Mouse (Mus musculus): ENCODE results near the gene Efna5. TPM values are rescaled to one million over a fixed set of nuclear protein-coding genes. Genes with fewer than 3 reads are reported as not detected.

Gene Efna5
- polyA plus RNA-seq, 1 experiment: 32.7 TPM

- H3K27ac ChIP-seq (ENCODE audit: insufficient read depth, low read length): no peak overlapping the region
- H3K4me3 ChIP-seq (ENCODE audit: low read depth, low read length): no peak overlapping the region
- TF ChIP-seq POLR2A (IDR thresholded peaks at IDR 0.05; ENCODE audit: insufficient read depth, low read length): no peak
- no peak for TF ChIP-seq EP300 (IDR thresholded peaks at IDR 0.05; ENCODE audit: insufficient read depth, low read depth, low read length)
- TF ChIP-seq CTCF (IDR thresholded peaks at IDR 0.05; ENCODE audit: low read depth, low read length): no peak
- H3K27me3 ChIP-seq (ENCODE audit: control insufficient read depth, insufficient read depth, low read length, poor library complexity, severe bottlenecking): no peaks in the 10 kb centered on the region
- H3K9me3 ChIP-seq (replicated peaks; ENCODE audit: control insufficient read depth, insufficient read depth, low read length, poor library complexity, severe bottlenecking): no peaks in the 10 kb centered on the region
- no peak overlapping the region for H3K9ac ChIP-seq (ENCODE audit: low read depth, poor library complexity, severe bottlenecking)
- H3K4me1 ChIP-seq (ENCODE audit: control insufficient read depth, insufficient read depth, low read length): no peaks in the 10 kb centered on the region
- no peaks in the 10 kb centered on the region for H3K36me3 ChIP-seq (ENCODE audit: control insufficient read depth, insufficient read depth, low read length, poor library complexity, severe bottlenecking)
Observed at GRCm38 (mm10) chr17:62775401-62775800, 105.7 kb downstream of the Efna5 start.

DNA sequence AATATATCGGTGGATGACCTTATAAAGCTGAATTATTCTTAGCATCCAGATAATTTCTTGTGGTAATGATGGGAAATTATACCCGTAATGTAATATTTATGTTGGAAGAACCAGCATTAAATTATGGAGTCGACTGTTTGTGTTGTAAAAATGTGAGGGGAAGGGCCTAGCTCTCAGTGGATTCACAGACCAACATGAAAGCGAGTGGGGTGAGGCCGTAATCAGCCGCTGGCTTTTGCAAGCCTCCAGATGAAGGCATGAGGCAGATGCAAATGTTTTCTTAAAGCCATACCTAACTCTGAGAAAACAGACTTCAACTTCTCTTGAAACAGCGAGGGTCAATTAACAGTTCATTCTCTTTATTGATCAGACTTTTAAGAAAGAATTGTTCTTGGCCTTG lies 106.4 kb downstream of the Efna5 start:
- Histone ChIP-seq H3K9ac (ENCODE audit: low read depth, poor library complexity, severe bottlenecking) (no peak overlapping the region), H3K9me3 (replicated peaks; ENCODE audit: control insufficient read depth, insufficient read depth, low read length, poor library complexity, severe bottlenecking) (no peaks in the 10 kb centered on the region), H3K4me1 (ENCODE audit: control insufficient read depth, insufficient read depth, low read length) (no peaks in the 10 kb centered on the region), H3K36me3 (ENCODE audit: control insufficient read depth, insufficient read depth, low read length, poor library complexity, severe bottlenecking) (no peaks in the 10 kb centered on the region), H3K27me3 (ENCODE audit: control insufficient read depth, insufficient read depth, low read length, poor library complexity, severe bottlenecking) (no peaks in the 10 kb centered on the region), H3K4me3 (ENCODE audit: low read depth, low read length) (no peak overlapping the region), H3K27ac (ENCODE audit: insufficient read depth, low read length) (no peak overlapping the region)
- TF ChIP-seq POLR2A (IDR thresholded peaks at IDR 0.05; ENCODE audit: insufficient read depth, low read length) (no peak), CTCF (IDR thresholded peaks at IDR 0.05; ENCODE audit: low read depth, low read length) (no peak), EP300 (IDR thresholded peaks at IDR 0.05; ENCODE audit: insufficient read depth, low read depth, low read length) (no peak)

- Histone ChIP-seq H3K27me3 (ENCODE audit: control insufficient read depth, insufficient read depth, low read length, poor library complexity, severe bottlenecking) (no peaks in the 10 kb centered on the region), H3K9me3 (replicated peaks; ENCODE audit: control insufficient read depth, insufficient read depth, low read length, poor library complexity, severe bottlenecking) (no peaks in the 10 kb centered on the region), H3K4me1 (ENCODE audit: control insufficient read depth, insufficient read depth, low read length) (no peaks in the 10 kb centered on the region), H3K27ac (ENCODE audit: insufficient read depth, low read length) (no peak overlapping the region), H3K4me3 (ENCODE audit: low read depth, low read length) (no peak overlapping the region), H3K9ac (ENCODE audit: low read depth, poor library complexity, severe bottlenecking) (no peak overlapping the region), H3K36me3 (ENCODE audit: control insufficient read depth, insufficient read depth, low read length, poor library complexity, severe bottlenecking) (no peaks in the 10 kb centered on the region)
- TF ChIP-seq POLR2A (IDR thresholded peaks at IDR 0.05; ENCODE audit: insufficient read depth, low read length) (no peak), EP300 (IDR thresholded peaks at IDR 0.05; ENCODE audit: insufficient read depth, low read depth, low read length) (no peak), CTCF (IDR thresholded peaks at IDR 0.05; ENCODE audit: low read depth, low read length) (no peak)
Observed at GRCm38 (mm10) chr17:62766705-62767104, 114.4 kb downstream of the Efna5 start.

DNA sequence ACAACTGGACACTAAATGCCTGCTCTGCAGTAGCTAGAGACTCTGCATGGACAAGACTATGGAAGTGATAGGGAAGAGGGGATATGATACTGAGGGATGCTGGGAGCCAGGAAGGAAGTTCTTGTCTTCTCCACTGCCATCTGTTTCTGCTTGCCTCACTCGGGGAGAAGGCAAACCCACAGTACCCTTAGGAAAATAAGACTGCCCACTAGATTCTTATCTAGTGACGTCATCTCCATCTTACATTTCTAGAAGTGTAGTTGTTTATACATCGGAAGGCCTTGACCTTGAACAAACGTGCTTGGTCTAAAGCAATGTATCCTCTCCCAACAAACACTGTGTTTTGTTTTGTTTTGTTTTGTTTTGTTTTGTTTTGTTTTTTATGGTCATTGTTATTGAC lies 116.0 kb downstream of the Efna5 start:
- TF ChIP-seq POLR2A (IDR thresholded peaks at IDR 0.05; ENCODE audit: insufficient read depth, low read length): no peak
- no peak for TF ChIP-seq CTCF (IDR thresholded peaks at IDR 0.05; ENCODE audit: low read depth, low read length)
- no peak for TF ChIP-seq EP300 (IDR thresholded peaks at IDR 0.05; ENCODE audit: insufficient read depth, low read depth, low read length)

DNA sequence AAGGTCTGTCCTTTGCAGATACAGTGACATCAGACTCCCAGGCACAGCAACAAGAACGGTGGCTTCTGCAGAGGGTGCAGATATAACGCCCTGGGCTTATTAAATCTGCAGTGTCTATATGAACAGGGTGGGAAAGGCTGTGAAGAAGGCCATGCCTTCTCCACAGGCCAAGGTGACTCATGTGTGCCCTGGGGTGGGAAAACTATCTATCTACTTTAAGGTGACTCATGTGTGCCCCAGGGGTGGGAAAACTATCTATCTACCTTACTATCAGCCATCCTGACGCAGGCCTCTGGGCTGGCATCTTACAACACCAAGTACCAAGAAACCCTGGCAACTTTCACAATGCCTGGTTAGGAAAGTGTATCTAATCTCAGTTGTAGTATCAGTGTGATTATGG lies 124.2 kb downstream of the Efna5 start:
- H3K9me3 ChIP-seq (replicated peaks; ENCODE audit: control insufficient read depth, insufficient read depth, low read length, poor library complexity, severe bottlenecking): no peaks in the 10 kb centered on the region
- no peak overlapping the region for H3K4me3 ChIP-seq (ENCODE audit: low read depth, low read length)
- no peaks in the 10 kb centered on the region for H3K27me3 ChIP-seq (ENCODE audit: control insufficient read depth, insufficient read depth, low read length, poor library complexity, severe bottlenecking)
- no peak for TF ChIP-seq CTCF (IDR thresholded peaks at IDR 0.05; ENCODE audit: low read depth, low read length)
- TF ChIP-seq POLR2A (IDR thresholded peaks at IDR 0.05; ENCODE audit: insufficient read depth, low read length): no peak
- TF ChIP-seq EP300 (IDR thresholded peaks at IDR 0.05; ENCODE audit: insufficient read depth, low read depth, low read length): no peak
- no peak overlapping the region for H3K27ac ChIP-seq (ENCODE audit: insufficient read depth, low read length)
- no peaks in the 10 kb centered on the region for H3K4me1 ChIP-seq (ENCODE audit: control insufficient read depth, insufficient read depth, low read length)
- no peaks in the 10 kb centered on the region for H3K36me3 ChIP-seq (ENCODE audit: control insufficient read depth, insufficient read depth, low read length, poor library complexity, severe bottlenecking)
- no peak overlapping the region for H3K9ac ChIP-seq (ENCODE audit: low read depth, poor library complexity, severe bottlenecking)

More for the DNA sequence above, 116.0 kb downstream of the Efna5 start:
- H3K9me3 ChIP-seq (replicated peaks; ENCODE audit: control insufficient read depth, insufficient read depth, low read length, poor library complexity, severe bottlenecking): no peaks in the 10 kb centered on the region
- no peaks in the 10 kb centered on the region for H3K36me3 ChIP-seq (ENCODE audit: control insufficient read depth, insufficient read depth, low read length, poor library complexity, severe bottlenecking)
- H3K9ac ChIP-seq (ENCODE audit: low read depth, poor library complexity, severe bottlenecking): no peak overlapping the region
- H3K4me3 ChIP-seq (ENCODE audit: low read depth, low read length): no peak overlapping the region
- H3K27ac ChIP-seq (ENCODE audit: insufficient read depth, low read length): no peak overlapping the region
- H3K27me3 ChIP-seq (ENCODE audit: control insufficient read depth, insufficient read depth, low read length, poor library complexity, severe bottlenecking): no peaks in the 10 kb centered on the region
- H3K4me1 ChIP-seq (ENCODE audit: control insufficient read depth, insufficient read depth, low read length): no peaks in the 10 kb centered on the region

- H3K27ac ChIP-seq (ENCODE audit: insufficient read depth, low read length): no peak overlapping the region
- no peak overlapping the region for H3K9ac ChIP-seq (ENCODE audit: low read depth, poor library complexity, severe bottlenecking)
- no peaks in the 10 kb centered on the region for H3K27me3 ChIP-seq (ENCODE audit: control insufficient read depth, insufficient read depth, low read length, poor library complexity, severe bottlenecking)
- H3K4me1 ChIP-seq (ENCODE audit: control insufficient read depth, insufficient read depth, low read length): no peaks in the 10 kb centered on the region
- no peaks in the 10 kb centered on the region for H3K36me3 ChIP-seq (ENCODE audit: control insufficient read depth, insufficient read depth, low read length, poor library complexity, severe bottlenecking)
- TF ChIP-seq POLR2A (IDR thresholded peaks at IDR 0.05; ENCODE audit: insufficient read depth, low read length) (no peak), EP300 (IDR thresholded peaks at IDR 0.05; ENCODE audit: insufficient read depth, low read depth, low read length) (no peak), CTCF (IDR thresholded peaks at IDR 0.05; ENCODE audit: low read depth, low read length) (no peak)
- no peak overlapping the region for H3K4me3 ChIP-seq (ENCODE audit: low read depth, low read length)
- no peaks in the 10 kb centered on the region for H3K9me3 ChIP-seq (replicated peaks; ENCODE audit: control insufficient read depth, insufficient read depth, low read length, poor library complexity, severe bottlenecking)
Observed at GRCm38 (mm10) chr17:62755635-62756034, 125.5 kb downstream of the Efna5 start.
